Mouse (Mus musculus) MEL (cell line): Measurements from ENCODE around the gene Camta1. TPM values are rescaled to one million over a fixed set of nuclear protein-coding genes. Genes with fewer than 3 reads are reported as not detected.

Source experiments
- DNase-seq: peaks from one replicate; pipeline ENCODE4 v3.0.0; 2011; ENCODE audit warnings: low read depth, low spot score
- H3K27ac ChIP-seq: 2 replicates; pipeline ENCODE4 v1.5.1; 2012; ENCODE audit warnings: low read depth, mild to moderate bottlenecking, control low read depth, low read length, moderate library complexity; ENCODE audit not compliant: control insufficient read depth
- H3K27me3 ChIP-seq, 2 experiments: fragments of 150-350 bp in 1 of 2; sonication (generic) in 1 of 2; 2 replicates each; pipeline ENCODE4 v1.6.1; 2012; ENCODE audit warnings: low read length in 2 of 2, mild to moderate bottlenecking in 2 of 2, improper control_type of control experiment in 1 of 2, moderate library complexity in 1 of 2; ENCODE audit not compliant: insufficient read depth in 2 of 2, control insufficient read depth in 1 of 2
- H3K36me3 ChIP-seq, 2 experiments: 2 replicates each; pipeline ENCODE4 v1.6.1; 2012 to 2014; ENCODE audit warnings: low read length in 2 of 2, improper control_type of control experiment in 1 of 2, inconsistent platforms in 1 of 2, mild to moderate bottlenecking in 1 of 2; ENCODE audit not compliant: insufficient read depth in 2 of 2, control insufficient read depth in 1 of 2
- H3K4me1 ChIP-seq, 2 experiments: fragments of 150-350 bp in 1 of 2; sonication (generic) in 1 of 2; 2 replicates each; pipeline ENCODE4 v1.6.1; 2012; ENCODE audit warnings: low read length in 2 of 2, improper control_type of control experiment in 1 of 2, mild to moderate bottlenecking in 1 of 2; ENCODE audit not compliant: insufficient read depth in 2 of 2, control insufficient read depth in 1 of 2
- H3K4me3 ChIP-seq, 2 experiments: fragments of 150-350 bp in 1 of 2; sonication (generic) in 1 of 2; 2 replicates each; pipeline ENCODE4 v1.5.1; 2012; ENCODE audit warnings: low read depth in 2 of 2, low read length in 2 of 2, mild to moderate bottlenecking in 2 of 2, moderate library complexity in 2 of 2, control low read depth in 1 of 2, improper control_type of control experiment in 1 of 2; ENCODE audit not compliant: control insufficient read depth in 1 of 2, insufficient read depth in 1 of 2
- H3K79me2 ChIP-seq: 2 replicates; pipeline ENCODE4 v1.6.1; 2012; ENCODE audit warnings: mild to moderate bottlenecking, low read length, moderate library complexity; ENCODE audit not compliant: control insufficient read depth, poor library complexity, insufficient read depth
- H3K9ac ChIP-seq: 2 replicates; pipeline ENCODE4 v1.6.1; 2012; ENCODE audit warnings: low read depth, mild to moderate bottlenecking, control low read depth, low read length, moderate library complexity; ENCODE audit not compliant: control insufficient read depth, poor library complexity, severe bottlenecking
- H3K9me3 ChIP-seq: fragments of 150-350 bp; sonication (generic); replicated peaks from 2 replicates; pipeline ENCODE4 v1.6.1; 2012; ENCODE audit warnings: mild to moderate bottlenecking, low read length, improper control_type of control experiment, moderate library complexity; ENCODE audit not compliant: insufficient read depth
- BHLHE40 ChIP-seq: IDR thresholded peaks from 2 replicates; pipeline ENCODE4 v1.6.1; 2012; ENCODE audit warnings: low read depth, mild to moderate bottlenecking, inconsistent platforms, low read length, improper control_type of control experiment, borderline replicate concordance
- CHD1 ChIP-seq: IDR thresholded peaks from 2 replicates; pipeline ENCODE4 v1.6.1; 2012; ENCODE audit warnings: low read depth, mild to moderate bottlenecking, inconsistent platforms, low read length, improper control_type of control experiment
- CTCF ChIP-seq, 3 experiments: IDR thresholded peaks in 2 of 3; conservative IDR thresholded peaks in 1 of 3; 2 replicates each; pipeline ENCODE4 v1.5.1; 2011 to 2012; ENCODE audit warnings: low read length in 3 of 3, low read depth in 2 of 3, mild to moderate bottlenecking in 2 of 3, improper control_type of control experiment in 1 of 3, inconsistent platforms in 1 of 3, mixed read lengths in 1 of 3, moderate library complexity in 1 of 3; ENCODE audit not compliant: control insufficient read depth in 1 of 3, insufficient read depth in 1 of 3, poor library complexity in 1 of 3, severe bottlenecking in 1 of 3
- GATA1 ChIP-seq: IDR thresholded peaks from 2 replicates; pipeline ENCODE4 v1.6.1; 2011; ENCODE audit warnings: low read depth, low read length, improper control_type of control experiment
- KAT2A ChIP-seq: conservative IDR thresholded peaks from 2 replicates; pipeline ENCODE4 v1.6.1; 2012; ENCODE audit warnings: low read depth, low read length, improper control_type of control experiment, inconsistent platforms
- MAFK ChIP-seq: IDR thresholded peaks from 2 replicates; pipeline ENCODE4 v1.6.1; 2011; ENCODE audit warnings: low read depth, mild to moderate bottlenecking, low read length, improper control_type of control experiment, borderline replicate concordance
- MXI1 ChIP-seq: IDR thresholded peaks from 2 replicates; pipeline ENCODE4 v1.6.1; 2011; ENCODE audit warnings: mild to moderate bottlenecking, low read depth, low read length, improper control_type of control experiment
- MYB ChIP-seq: IDR thresholded peaks from 2 replicates; pipeline ENCODE4 v1.6.1; 2011; ENCODE audit warnings: mild to moderate bottlenecking, low read depth, low read length, improper control_type of control experiment
- MYC ChIP-seq: IDR thresholded peaks from 2 replicates; pipeline ENCODE4 v1.6.1; 2011; ENCODE audit warnings: low read depth, mild to moderate bottlenecking, low read length, improper control_type of control experiment, moderate library complexity
- NRF1 ChIP-seq: IDR thresholded peaks from 2 replicates; pipeline ENCODE4 v1.6.1; 2014; ENCODE audit warnings: low read depth, mild to moderate bottlenecking, inconsistent platforms, low read length, improper control_type of control experiment, moderate library complexity; ENCODE audit not compliant: poor library complexity, insufficient read depth, severe bottlenecking
- POLR2A ChIP-seq, 2 experiments: IDR thresholded peaks; 2 replicates each; pipeline ENCODE4 v1.6.1; 2011 to 2012; ENCODE audit warnings: low read length in 2 of 2, mild to moderate bottlenecking in 2 of 2, control low read depth in 1 of 2, improper control_type of control experiment in 1 of 2, low read depth in 1 of 2, moderate library complexity in 1 of 2; ENCODE audit not compliant: control insufficient read depth in 1 of 2, insufficient read depth in 1 of 2, poor library complexity in 1 of 2
- POLR2AphosphoS2 ChIP-seq: IDR thresholded peaks from 2 replicates; pipeline ENCODE4 v1.6.1; 2011; ENCODE audit warnings: low read length, improper control_type of control experiment
- POLR2AphosphoS5 ChIP-seq: IDR thresholded peaks from 2 replicates; pipeline ENCODE4 v1.6.1; 2012; ENCODE audit warnings: low read depth, borderline replicate concordance, mild to moderate bottlenecking, inconsistent platforms, low read length, moderate library complexity, mixed read lengths
- SIN3A ChIP-seq: IDR thresholded peaks from 2 replicates; pipeline ENCODE4 v1.6.1; 2012; ENCODE audit warnings: low read length, improper control_type of control experiment, inconsistent platforms
- SMC3 ChIP-seq: IDR thresholded peaks from 2 replicates; pipeline ENCODE4 v1.6.1; 2011; ENCODE audit warnings: low read depth, low read length, improper control_type of control experiment
- TBP ChIP-seq: IDR thresholded peaks from 2 replicates; pipeline ENCODE4 v1.8.0; 2011; ENCODE audit warnings: low read depth, low read length, improper control_type of control experiment
- TCF12 ChIP-seq: IDR thresholded peaks from 2 replicates; pipeline ENCODE4 v1.6.1; 2014; ENCODE audit warnings: low read depth, mild to moderate bottlenecking, inconsistent platforms, low read length, improper control_type of control experiment, moderate library complexity
- ZMIZ1 ChIP-seq: IDR thresholded peaks from 2 replicates; pipeline ENCODE4 v1.6.1; 2012; ENCODE audit warnings: low read depth, mild to moderate bottlenecking, inconsistent platforms, low read length, improper control_type of control experiment, moderate library complexity
- ZNF384 ChIP-seq: IDR thresholded peaks from 2 replicates; pipeline ENCODE4 v1.6.1; 2012; ENCODE audit warnings: low read depth, mild to moderate bottlenecking, inconsistent platforms, low read length, improper control_type of control experiment
- polyA plus RNA-seq, 2 experiments: library from polyadenylated mRNA; stranded (reverse) in 1 of 2; unstranded in 1 of 2; fragments of >175 nt in 1 of 2; fragments of >200 nt in 1 of 2; gene quantifications; 2 replicates each; pipeline versions ENCODE4 v1.2.1 to v1.2.4; 2012; ENCODE audit warnings: low replicate concordance in 2 of 2, low read depth in 1 of 2; ENCODE audit not compliant: insufficient read length in 2 of 2, insufficient read depth in 1 of 2, missing spikeins in 1 of 2
- total RNA-seq: library from RNA; depleted of rRNA; stranded (reverse); fragments of 300-350 nt; gene quantifications from 2 replicates; pipeline ENCODE4 v1.2.3, GENCODE M21; 2012

Gene Camta1
- total and polyA plus RNA-seq, 3 experiments, result 28.2 to 87.5 TPM; not detected in 1

- no peaks in the 10 kb centered on the region for H3K36me3 ChIP-seq
- no peaks in the 10 kb centered on the region for H3K27me3 ChIP-seq
- no peaks in the 10 kb centered on the region for H3K4me1 ChIP-seq
- no peaks in the 10 kb centered on the region for H3K79me2 ChIP-seq
- no peak for DNase-seq
- peak in 1 of 3 experiments; percentile 9; a peak in 1 of 6 replicates for TF ChIP-seq CTCF (IDR thresholded peaks at IDR 0.05 in 2 of 3, conservative IDR thresholded peaks at IDR 0.05 in 1 of 3; ENCODE audit: control insufficient read depth in 1 of 3, insufficient read depth in 1 of 3, low read depth in 2 of 3, low read length in 3 of 3, poor library complexity in 1 of 3, severe bottlenecking in 1 of 3)
- no peak for TF ChIP-seq GATA1
- H3K4me3 ChIP-seq, result no peak overlapping the region
- H3K9me3 ChIP-seq, result no peaks in the 10 kb centered on the region
- H3K27ac ChIP-seq, result no peak overlapping the region
- no peak overlapping the region for H3K9ac ChIP-seq
These were observed 178.7 kb downstream of the Camta1 start for GRCm38 (mm10) chr4:151682831-151683488.

- Histone ChIP-seq H3K9me3 (no peaks in the 10 kb centered on the region), H3K27ac (no peak overlapping the region), H3K36me3 (no peaks in the 10 kb centered on the region), H3K9ac (no peak overlapping the region), H3K27me3 (no peaks in the 10 kb centered on the region), H3K4me1 (no peaks in the 10 kb centered on the region), H3K4me3 (no peak overlapping the region), H3K79me2 (no peaks in the 10 kb centered on the region)
- no peak for DNase-seq
- TF ChIP-seq MYB (no peak), BHLHE40 (no peak), TBP (no peak), CHD1 (no peak), POLR2AphosphoS5 (no peak), NRF1 (no peak), TCF12 (no peak), MAFK (no peak)
These were observed 189.2 kb downstream of the Camta1 start for GRCm38 (mm10) chr4:151672452-151672851.

DNA sequence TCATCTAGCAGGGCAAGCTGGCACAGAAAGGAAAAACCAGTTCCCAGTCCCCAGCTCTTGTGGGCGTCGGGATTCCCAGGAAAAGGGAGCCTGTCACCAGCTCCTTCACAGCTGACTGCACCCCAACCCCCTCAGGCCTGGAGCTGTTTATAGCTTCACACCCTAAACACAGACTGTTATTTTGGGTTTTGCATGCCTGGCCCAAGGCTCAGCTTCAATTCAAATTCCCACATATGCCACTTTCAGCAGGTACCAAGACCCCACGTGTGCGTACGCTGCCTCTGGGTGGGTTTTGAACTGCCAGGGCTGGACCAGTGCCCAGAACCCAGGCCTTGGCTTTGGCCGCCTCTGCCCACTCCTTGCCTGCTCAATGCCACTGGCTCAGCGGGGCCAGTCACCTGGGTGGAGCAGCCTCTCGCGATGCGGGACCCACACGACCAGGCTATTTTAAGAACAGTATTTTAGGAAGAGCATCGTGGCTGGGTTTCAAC is 195.2 kb downstream of the Camta1 start:
- no peak for TF ChIP-seq KAT2A
- no peak for TF ChIP-seq ZNF384
- TF ChIP-seq ZMIZ1, result no peak
- TF ChIP-seq MYC, result no peak
- no peak for TF ChIP-seq SMC3
- TF ChIP-seq SIN3A, result no peak
- no peak for TF ChIP-seq MAFK
- TF ChIP-seq MXI1, result no peak
- TF ChIP-seq POLR2AphosphoS5, result no peak
- no peak for TF ChIP-seq POLR2A (IDR thresholded peaks at IDR 0.05; ENCODE audit: control insufficient read depth in 1 of 2, insufficient read depth in 1 of 2, low read depth in 1 of 2, low read length in 2 of 2, poor library complexity in 1 of 2)
- TF ChIP-seq POLR2AphosphoS2, result no peak
- TF ChIP-seq CHD1, result no peak
- Histone ChIP-seq H3K9me3 (no peaks in the 10 kb centered on the region), H3K4me1 (no peaks in the 10 kb centered on the region), H3K4me3 (no peak overlapping the region), H3K9ac (no peak overlapping the region), H3K27me3 (no peaks in the 10 kb centered on the region), H3K27ac (no peak overlapping the region), H3K79me2 (no peaks in the 10 kb centered on the region), H3K36me3 (no peaks in the 10 kb centered on the region)
- no peak for DNase-seq
